Mouse (Mus musculus) gastrocnemius, adult 2 months (tissue): ENCODE measurements around the gene Reln. TPM values are rescaled to one million over a fixed set of nuclear protein-coding genes. Genes with fewer than 3 reads are reported as not detected.

Experiments used
- DNase-seq: peaks from one replicate; pipeline ENCODE4 v3.0.0; 2022
- H3K27ac ChIP-seq: fragments of 200-600 bp; 2 replicates; pipeline ENCODE4 v1.8.1; 2022; ENCODE audit warnings: mild to moderate bottlenecking
- H3K4me3 ChIP-seq: fragments of 200-600 bp; 2 replicates; pipeline ENCODE4 v1.8.1; 2022; ENCODE audit warnings: mild to moderate bottlenecking, moderate library complexity
- CTCF ChIP-seq: fragments of 200-600 bp; IDR thresholded peaks from 2 replicates; pipeline ENCODE4 v1.8.1; 2022; ENCODE audit warnings: antibody characterized with exemption, mild to moderate bottlenecking, moderate library complexity
- intact Hi-C: fragments of 180-260 bp; cut with DNase I; formaldehyde crosslinking; loops from one replicate; pipeline ENCODE4 v1.15.1; 2025
- total RNA-seq, 2 experiments: library from RNA; stranded (reverse); gene quantifications; 2 replicates each; pipeline ENCODE4 v1.2.3; 2021

The Reln gene
- total RNA-seq, 2 experiments from 2014 or later: 1.8 to 2.8 TPM

DNA sequence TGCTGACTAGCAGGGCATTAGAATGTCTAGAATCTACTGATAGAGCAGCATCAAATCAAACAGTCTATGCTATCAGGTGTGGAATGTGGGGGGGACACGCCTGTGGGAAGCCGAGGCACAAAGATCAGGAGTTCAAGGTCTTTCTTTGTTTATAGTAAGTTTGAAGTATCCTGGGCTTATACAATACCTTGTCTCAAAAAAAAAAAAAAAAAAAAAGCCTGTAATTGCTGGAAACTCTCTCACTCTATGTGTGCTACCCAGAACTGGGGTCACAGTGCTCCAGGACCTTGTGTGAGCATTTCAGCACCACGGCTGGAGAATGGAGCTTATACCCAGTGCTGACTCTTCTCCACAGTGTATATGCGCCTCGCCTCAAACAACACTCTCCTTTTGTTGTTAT is 43.7 kb downstream of the Reln start:
- no peak for DNase-seq
- TF ChIP-seq CTCF: no peak
- Histone ChIP-seq H3K4me3 (no peak overlapping the region), H3K27ac (no peak overlapping the region)
- intact Hi-C loops: no loop called here

DNA sequence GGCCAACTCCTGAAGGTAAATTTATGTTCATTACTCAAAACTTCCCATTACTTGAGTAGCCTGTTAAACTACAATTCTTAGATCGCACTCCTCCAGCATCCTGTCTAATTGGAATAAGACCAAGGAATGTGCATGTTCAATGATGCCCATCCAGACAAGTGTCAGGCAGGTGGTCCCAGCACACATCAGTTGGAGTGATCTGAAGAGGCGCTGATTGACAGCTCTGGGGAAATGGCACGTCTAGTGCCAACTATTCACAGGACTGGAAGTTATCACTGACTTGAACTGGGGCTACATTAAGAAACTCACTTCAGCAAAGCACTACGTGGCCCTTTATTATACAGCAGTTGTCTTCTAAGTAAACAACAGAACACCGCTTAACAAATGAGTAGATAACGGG is 44.5 kb downstream of the Reln start:
- no peak for DNase-seq
- no peak overlapping the region for H3K27ac ChIP-seq
- intact Hi-C loops: no loop called here
- no peak overlapping the region for H3K4me3 ChIP-seq
- TF ChIP-seq CTCF: no peak

DNA sequence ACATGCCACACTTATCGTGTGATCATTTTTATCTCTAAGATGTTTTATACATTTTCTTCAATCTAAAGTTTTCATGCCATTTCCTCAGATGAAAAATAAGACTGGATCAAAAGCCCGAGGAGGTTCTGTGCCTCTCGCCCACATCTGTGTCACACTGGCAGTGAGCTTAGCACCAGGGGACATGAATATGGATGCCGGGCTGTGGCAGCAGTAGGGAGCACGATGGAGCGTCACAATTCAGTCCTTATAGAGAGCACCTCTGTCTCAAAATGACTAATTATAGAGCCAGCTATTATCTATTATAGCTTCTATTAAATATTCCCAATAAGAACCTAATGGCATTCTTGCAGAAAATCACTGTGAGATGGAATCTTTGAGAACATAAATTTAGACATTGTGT is 49.3 kb downstream of the Reln start:
- Histone ChIP-seq H3K27ac (no peak overlapping the region), H3K4me3 (no peak overlapping the region)
- intact Hi-C loops: no loop called here
- DNase-seq: no peak
- TF ChIP-seq CTCF: no peak

DNA sequence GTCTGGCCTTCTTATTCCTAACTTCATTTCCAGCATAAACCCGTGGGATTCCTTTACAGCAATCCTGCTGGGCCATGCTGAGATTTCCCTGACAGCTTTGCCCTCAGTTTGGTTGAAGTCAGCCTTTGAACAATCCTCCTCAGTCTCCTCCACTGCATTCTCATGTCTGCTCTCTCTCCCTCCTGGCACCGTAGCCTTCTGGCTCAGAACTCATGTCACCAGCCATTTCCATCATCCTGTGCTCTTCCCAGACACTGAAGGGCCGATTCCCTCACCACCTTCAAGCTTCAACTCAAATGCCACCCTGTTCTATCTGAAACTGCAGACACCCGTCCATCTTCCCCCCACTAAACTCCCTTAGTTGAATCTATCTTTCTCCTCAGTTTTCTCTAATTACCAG is 53.1 kb downstream of the Reln start:
- Histone ChIP-seq H3K4me3 (no peak overlapping the region), H3K27ac (no peak overlapping the region)
- intact Hi-C loops: no loop called here
- no peak for DNase-seq
- TF ChIP-seq CTCF: no peak

DNA sequence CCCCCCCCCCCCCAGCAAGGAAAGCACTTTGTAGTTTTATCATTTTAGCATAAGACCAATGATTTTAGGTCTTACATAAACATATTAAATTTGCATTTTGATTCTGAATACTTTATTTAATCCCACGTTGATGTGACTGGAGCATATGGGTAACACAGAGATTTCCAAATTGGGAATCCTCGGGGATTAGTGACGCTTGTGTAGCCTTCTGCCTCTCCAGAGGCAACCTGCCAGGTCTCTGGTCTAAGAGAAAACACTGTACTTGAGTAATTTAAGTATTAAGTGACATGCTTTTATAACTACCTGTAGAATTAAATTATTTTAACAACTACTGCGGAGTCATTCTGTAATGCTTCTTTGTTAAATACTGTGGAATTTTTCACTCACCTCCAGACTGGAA is 59.1 kb downstream of the Reln start:
- intact Hi-C loops: no loop called here
- Histone ChIP-seq H3K27ac (no peak overlapping the region), H3K4me3 (no peak overlapping the region)
- no peak for TF ChIP-seq CTCF
- no peak for DNase-seq

DNA sequence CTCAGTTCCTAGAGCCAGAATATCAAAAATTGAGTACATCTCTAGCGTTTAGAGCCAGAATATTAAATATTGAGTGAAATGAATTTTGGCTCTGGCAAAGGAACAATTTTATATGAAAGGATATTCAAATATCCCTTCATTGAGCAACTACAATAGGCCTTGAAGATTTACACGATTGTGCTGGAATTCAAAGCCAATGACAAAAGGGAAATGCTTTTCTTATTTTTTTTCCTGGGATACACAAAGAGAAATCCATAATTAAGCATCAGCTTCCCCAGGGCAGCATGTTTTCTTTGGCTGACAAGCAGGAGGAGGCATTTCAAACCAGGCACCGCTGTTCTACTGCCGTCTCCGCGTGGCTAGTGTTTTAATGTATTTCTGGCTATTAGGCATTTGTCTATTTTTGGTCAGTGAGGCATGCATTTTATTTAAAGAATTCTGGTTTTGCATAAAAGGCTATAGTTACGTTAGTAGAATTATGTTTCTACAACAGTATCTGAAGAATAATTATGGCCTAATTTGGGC is 62.3 kb downstream of the Reln start:
- no peak for TF ChIP-seq CTCF
- intact Hi-C loops: no loop called here
- no peak overlapping the region for H3K27ac ChIP-seq
- no peak for DNase-seq
- H3K4me3 ChIP-seq: no peak overlapping the region

DNA sequence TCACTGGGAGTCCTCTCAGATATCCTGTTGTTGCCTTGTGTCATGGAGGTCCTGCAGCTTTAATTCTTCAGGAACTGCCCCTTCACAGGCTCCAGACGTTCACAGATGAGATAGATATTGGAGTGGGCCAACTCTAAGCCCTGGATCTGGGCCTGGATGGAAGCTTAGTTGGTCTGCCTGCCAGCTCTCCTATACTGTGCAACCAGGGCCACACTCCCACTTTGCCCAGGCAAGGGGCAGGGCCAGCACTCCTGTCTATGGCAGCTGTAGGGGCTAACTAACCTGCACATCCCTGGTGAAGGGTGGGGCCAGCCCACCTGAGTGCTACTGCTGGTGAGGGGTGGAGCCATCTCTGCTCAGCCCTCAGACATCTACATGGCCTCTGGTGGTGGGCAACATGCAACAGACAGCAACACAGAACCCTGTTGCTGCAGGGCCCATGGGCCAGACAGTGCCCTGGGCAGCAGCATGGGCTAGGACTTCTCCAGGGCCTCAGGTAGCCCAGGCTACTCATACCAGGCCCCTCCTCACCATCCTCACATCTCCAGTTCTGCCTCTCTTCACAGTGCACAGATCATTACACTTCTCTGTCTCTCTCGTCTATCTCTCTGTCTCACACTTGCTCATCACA is 63.9 kb downstream of the Reln start:
- TF ChIP-seq CTCF: no peak
- DNase-seq: no peak
- intact Hi-C loops: no loop called here
- Histone ChIP-seq H3K27ac (no peak overlapping the region), H3K4me3 (no peak overlapping the region)

DNA sequence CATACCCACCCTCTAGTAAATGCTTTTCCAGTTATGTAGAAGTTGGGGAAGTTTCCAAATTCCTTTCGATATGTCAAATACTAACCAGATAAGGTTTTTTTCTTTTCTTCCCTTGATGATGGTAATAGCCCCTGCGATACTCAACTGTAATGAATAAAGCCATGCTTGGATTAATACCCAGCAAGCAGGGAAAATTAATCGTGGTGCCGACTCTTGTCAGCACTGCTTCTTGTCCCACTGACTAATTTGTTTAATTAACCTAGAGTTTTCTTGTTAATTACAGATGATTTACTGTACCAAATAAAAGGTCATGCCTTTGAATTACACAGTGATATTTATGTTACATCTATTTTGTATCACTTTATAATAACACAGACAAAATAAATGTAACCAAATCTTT is 65.3 kb downstream of the Reln start:
- intact Hi-C loops: no loop called here
- TF ChIP-seq CTCF: no peak
- Histone ChIP-seq H3K4me3 (no peak overlapping the region), H3K27ac (no peak overlapping the region)
- no peak for DNase-seq

DNA sequence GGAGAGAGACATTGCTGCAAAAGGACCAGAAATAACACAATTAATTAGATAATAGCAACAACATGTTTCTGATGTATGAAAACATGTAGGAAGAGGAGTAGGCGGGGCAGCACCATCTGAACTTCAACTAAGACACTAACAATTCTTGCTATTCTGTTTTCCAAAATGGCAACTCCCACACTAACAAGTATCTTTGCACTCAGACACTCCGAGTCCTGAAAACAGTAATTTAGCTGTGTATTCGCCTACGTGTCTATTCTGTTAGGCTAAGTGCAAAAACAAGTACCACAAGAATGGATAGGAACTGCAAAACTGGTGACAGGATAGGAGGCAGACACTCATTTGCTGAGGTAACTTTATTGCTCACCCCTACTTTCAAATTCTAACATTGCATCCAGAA is 70.4 kb downstream of the Reln start:
- Histone ChIP-seq H3K27ac (no peak overlapping the region), H3K4me3 (no peak overlapping the region)
- no peak for TF ChIP-seq CTCF
- intact Hi-C loops: no loop called here
- DNase-seq: no peak

DNA sequence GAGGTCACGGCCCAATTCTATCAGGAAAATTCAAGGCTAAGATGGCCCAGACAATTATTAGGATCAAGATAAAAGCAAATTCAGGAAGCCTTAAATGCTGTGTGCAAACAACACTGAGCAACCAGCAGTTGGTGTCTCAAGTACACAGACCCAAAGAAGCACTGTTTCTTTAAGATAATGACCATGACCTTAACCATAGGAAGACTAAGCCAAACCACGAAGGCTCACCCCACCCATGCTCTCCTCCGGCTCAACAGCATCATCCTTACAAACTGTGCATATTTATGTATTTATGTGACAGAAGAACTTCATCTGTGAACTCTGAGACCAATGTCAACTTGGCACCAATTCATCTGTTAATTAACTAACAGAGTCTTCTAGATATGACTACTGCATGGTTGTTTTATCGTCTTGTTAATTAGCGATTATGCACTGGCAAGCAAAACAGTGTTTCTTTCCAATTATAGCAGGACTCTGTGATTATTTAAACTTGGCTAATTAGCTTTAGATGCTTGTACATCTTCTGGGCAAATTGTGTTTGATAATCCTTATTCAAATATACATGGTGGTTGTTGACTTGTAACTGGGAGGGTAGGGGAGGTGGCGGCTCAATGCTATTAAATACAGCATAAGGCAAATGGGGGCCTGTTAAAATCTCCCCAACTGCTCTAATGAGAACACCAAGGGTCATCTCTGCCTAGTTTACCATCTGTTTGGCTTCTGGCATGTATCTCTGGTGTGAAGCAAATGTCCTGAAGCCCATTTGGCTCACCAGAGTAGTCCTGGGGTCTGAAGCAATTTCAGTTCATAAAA is 77.8 kb downstream of the Reln start:
- H3K27ac ChIP-seq: no peak overlapping the region
- TF ChIP-seq CTCF: no peak
- intact Hi-C loops: no loop called here
- H3K4me3 ChIP-seq: no peak overlapping the region
- DNase-seq: no peak

DNA sequence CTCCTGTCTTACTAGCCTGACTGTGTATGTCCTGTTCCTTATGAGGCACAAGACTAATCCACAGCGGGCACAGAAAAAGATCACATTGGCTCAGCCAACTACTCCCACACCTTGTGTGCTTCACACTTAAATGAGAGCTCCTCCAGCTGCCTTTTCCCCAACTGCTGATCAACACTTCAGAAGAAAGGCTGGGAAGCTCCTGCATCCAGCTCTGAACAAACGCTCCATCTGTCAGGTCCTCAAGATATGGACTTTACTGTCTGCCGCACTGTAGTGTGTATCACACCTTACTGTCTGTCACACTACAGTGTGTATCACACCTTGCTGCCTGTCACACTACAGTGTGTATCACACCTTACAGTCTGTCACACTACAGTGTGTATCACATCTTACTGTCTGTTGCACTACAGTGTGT is 82.1 kb downstream of the Reln start:
- TF ChIP-seq CTCF: no peak
- intact Hi-C loops: no loop called here
- no peak overlapping the region for H3K4me3 ChIP-seq

DNA sequence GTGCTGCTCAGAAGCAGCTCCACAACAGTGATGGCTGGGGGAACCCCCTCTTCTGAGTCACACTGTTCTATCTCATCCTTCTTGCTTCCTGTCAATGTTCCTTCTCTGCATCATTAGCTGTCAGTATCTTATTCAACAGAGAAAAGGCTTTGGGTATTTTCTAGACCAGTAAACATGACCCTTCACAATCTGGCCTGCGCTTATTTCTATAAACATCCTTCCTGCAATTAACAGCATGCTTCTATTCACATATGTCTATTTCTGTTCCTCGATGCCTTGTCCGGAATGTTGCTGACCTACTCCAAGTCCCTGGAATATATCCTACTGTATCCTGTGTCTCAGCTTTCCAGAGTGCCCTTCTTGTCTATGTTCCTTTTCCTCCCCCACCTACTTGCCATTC is 89.2 kb downstream of the Reln start:
- TF ChIP-seq CTCF: no peak

More for the DNA sequence above, 82.1 kb downstream of the Reln start:
- no peak overlapping the region for H3K27ac ChIP-seq
- no peak for DNase-seq

DNA sequence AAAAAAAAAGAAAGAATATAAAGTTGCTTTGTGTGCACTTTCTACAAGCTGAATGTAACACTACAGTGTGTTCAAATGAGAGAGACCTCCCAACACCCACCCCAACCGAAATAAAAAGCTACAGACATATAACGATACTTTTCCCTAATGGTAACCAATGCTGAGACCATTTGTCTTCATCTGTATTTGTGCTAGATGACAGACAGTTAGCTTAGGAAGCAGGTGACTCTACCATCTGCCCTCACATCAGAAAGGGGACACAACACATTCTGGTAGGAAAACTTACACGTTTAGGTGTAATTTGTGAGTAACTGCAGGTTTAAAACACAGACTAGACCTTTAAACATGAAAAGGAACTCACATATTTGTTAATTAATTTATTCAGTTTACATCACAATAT is 90.6 kb downstream of the Reln start:
- Histone ChIP-seq H3K27ac (no peak overlapping the region), H3K4me3 (no peak overlapping the region)
- TF ChIP-seq CTCF: no peak
- DNase-seq: no peak
- intact Hi-C loops: no loop called here

More for the DNA sequence above, 89.2 kb downstream of the Reln start:
- DNase-seq: no peak
- Histone ChIP-seq H3K4me3 (no peak overlapping the region), H3K27ac (no peak overlapping the region)
- intact Hi-C loops: no loop called here

DNA sequence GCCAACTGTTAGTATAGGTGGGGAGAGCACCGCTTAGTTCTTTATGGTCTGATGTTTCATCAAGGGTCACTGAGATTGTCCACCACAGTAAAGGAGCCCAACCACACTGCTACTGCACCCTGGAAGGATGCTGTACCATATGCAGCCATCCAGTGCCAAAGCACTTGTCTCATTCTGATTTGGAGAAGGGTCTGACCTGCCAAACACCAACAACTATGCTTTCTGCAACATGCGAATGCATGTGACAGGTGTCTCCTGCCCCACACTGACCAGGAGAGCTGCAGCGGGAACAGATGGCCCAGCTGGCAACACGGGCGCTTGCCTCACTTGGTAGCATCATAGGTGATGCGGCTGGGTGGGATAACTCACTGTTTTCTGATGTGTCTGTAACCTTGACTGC is 91.2 kb downstream of the Reln start:
- no peak for TF ChIP-seq CTCF
- no peak overlapping the region for H3K27ac ChIP-seq
- no peak overlapping the region for H3K4me3 ChIP-seq
- DNase-seq: no peak
- intact Hi-C loops: no loop called here
